Mouse (Mus musculus) kidney, embryonic 15.5 days (tissue): Measurements from ENCODE around the gene Rhof. TPM values are rescaled to one million over a fixed set of nuclear protein-coding genes. Genes with fewer than 3 reads are reported as not detected.

Experiments used
- ATAC-seq: fragments of 200-750 bp; cut with Nextera tagmentation; replicated peaks from 2 replicates; pipeline ENCODE4 v1.8.0; 2017; ENCODE audit warnings: moderate TSS enrichment; ENCODE audit not compliant: low FRiP score
- H3K27ac ChIP-seq: fragments of 300-500 bp; sonication (generic); 2 replicates; pipeline ENCODE4 v1.5.1; 2015; ENCODE audit warnings: mild to moderate bottlenecking, inconsistent platforms
- H3K27me3 ChIP-seq: fragments of 300-500 bp; sonication (generic); 2 replicates; pipeline ENCODE4 v1.6.1; 2015; ENCODE audit warnings: inconsistent platforms
- H3K36me3 ChIP-seq: fragments of 300-500 bp; sonication (generic); 2 replicates; pipeline ENCODE4 v1.6.1; 2015; ENCODE audit warnings: inconsistent platforms
- H3K4me1 ChIP-seq: fragments of 300-500 bp; sonication (generic); 2 replicates; pipeline ENCODE4 v1.6.1; 2015; ENCODE audit warnings: inconsistent platforms
- H3K4me2 ChIP-seq: fragments of 300-500 bp; sonication (generic); 2 replicates; pipeline ENCODE4 v1.6.1; 2015; ENCODE audit warnings: moderate library complexity, mild to moderate bottlenecking, inconsistent platforms
- H3K4me3 ChIP-seq: fragments of 300-500 bp; sonication (generic); replicated peaks from 2 replicates; pipeline ENCODE4 v1.5.1; 2015; ENCODE audit warnings: mild to moderate bottlenecking, inconsistent platforms
- H3K9ac ChIP-seq: fragments of 300-500 bp; sonication (generic); 2 replicates; pipeline ENCODE4 v1.6.1; 2015; ENCODE audit warnings: mild to moderate bottlenecking, inconsistent platforms
- H3K9me3 ChIP-seq: fragments of 300-500 bp; sonication (generic); replicated peaks from 2 replicates; pipeline ENCODE4 v1.6.1; 2016; ENCODE audit warnings: inconsistent platforms
- WGBS: fragments of 180-500 bp; shearing (Covaris S2); methylation state at CpG from one replicate; pipeline ENCODE4 v1.1.7; 2015; ENCODE audit warnings: mixed read lengths; 5-methylcytosine and 5-hydroxymethylcytosine counted together
- polyA plus RNA-seq: library from polyadenylated mRNA; unstranded; fragments of >200 nt; fragmentation: Nextera tagmentation; extraction: Ambion mirVana; gene quantifications from 2 replicates; pipeline ENCODE4 v1.2.1, GENCODE M21; 2015

The Rhof gene
- polyA plus RNA-seq, 1 experiment from 2014 or later = 3.6 TPM

- no peak for ATAC-seq
Measured at GRCm38 (mm10) chr5:123090560-123091306, 41.8 kb downstream of the Rhof start.

GRCm38 (mm10) chr5:123088784-123089183, 43.7 kb downstream of the Rhof start:
- no peak overlapping the region for H3K4me3 ChIP-seq
- no peak overlapping the region for H3K4me2 ChIP-seq
- H3K27ac ChIP-seq = no peak overlapping the region
- H3K27me3 ChIP-seq = no peaks in the 10 kb centered on the region
- H3K36me3 ChIP-seq = no peaks in the 10 kb centered on the region
- no peak for ATAC-seq
- WGBS = 93% methylated on average over 4 of the region's 4 CpGs
- H3K4me1 ChIP-seq = 0 out of 2 replicates have a peak, but pooled peaks cover 4% of the 10 kb centered on the region
- no peaks in the 10 kb centered on the region for H3K9me3 ChIP-seq
- H3K9ac ChIP-seq = no peak overlapping the region

More at GRCm38 (mm10) chr5:123090560-123091306, 41.8 kb downstream of the Rhof start:
- Histone ChIP-seq H3K27ac (no peak overlapping the region), H3K4me1 (peaks cover 16% of the 10 kb centered on the region), H3K9ac (no peak overlapping the region), H3K36me3 (no peaks in the 10 kb centered on the region), H3K4me3 (no peak overlapping the region), H3K4me2 (no peak overlapping the region), H3K9me3 (no peaks in the 10 kb centered on the region), H3K27me3 (no peaks in the 10 kb centered on the region)
- 90% methylated on average over 10 of the region's 10 CpGs for WGBS

GRCm38 (mm10) chr5:123086501-123086900, 46.0 kb downstream of the Rhof start:
- H3K4me2 ChIP-seq = no peak overlapping the region
- H3K36me3 ChIP-seq = no peaks in the 10 kb centered on the region
- H3K4me1 ChIP-seq = peaks cover 12% of the 10 kb centered on the region
- H3K27ac ChIP-seq = no peak overlapping the region
- H3K9me3 ChIP-seq = no peaks in the 10 kb centered on the region
- WGBS = 81% methylated on average over 2 of the region's 2 CpGs
- H3K9ac ChIP-seq = no peak overlapping the region
- H3K4me3 ChIP-seq = no peak overlapping the region
- no peaks in the 10 kb centered on the region for H3K27me3 ChIP-seq
- ATAC-seq = no peak

- no peak overlapping the region for H3K4me2 ChIP-seq
- H3K9me3 ChIP-seq = no peaks in the 10 kb centered on the region
- no peak overlapping the region for H3K4me3 ChIP-seq
- WGBS = 44% methylated on average over 13 of the region's 13 CpGs
- H3K9ac ChIP-seq = no peak overlapping the region
- no peak overlapping the region for H3K27ac ChIP-seq
- ATAC-seq = no peak
- H3K27me3 ChIP-seq = no peaks in the 10 kb centered on the region
- H3K4me1 ChIP-seq = peaks cover 24% of the 10 kb centered on the region
- H3K36me3 ChIP-seq = no peaks in the 10 kb centered on the region
Measured at GRCm38 (mm10) chr5:123083340-123084050, 49.0 kb downstream of the Rhof start.

- 85% methylated on average over 13 of the region's 13 CpGs for WGBS
- Histone ChIP-seq H3K9ac (no peak overlapping the region), H3K27ac (peak overlapping the region; percentile 85), H3K4me2 (no peak overlapping the region), H3K27me3 (no peaks in the 10 kb centered on the region), H3K9me3 (no peaks in the 10 kb centered on the region), H3K36me3 (no peaks in the 10 kb centered on the region), H3K4me1 (peaks cover 46% of the 10 kb centered on the region), H3K4me3 (no peak overlapping the region)
- no peak for ATAC-seq
Measured at GRCm38 (mm10) chr5:123080510-123080909, 52.0 kb downstream of the Rhof start.

- Histone ChIP-seq H3K4me2 (peak overlapping the region; percentile 26; the same call in 1 of the 2 replicates), H3K4me3 (no peak overlapping the region), H3K27ac (peak overlapping the region; percentile 85), H3K9me3 (no peaks in the 10 kb centered on the region), H3K4me1 (peaks cover 48% of the 10 kb centered on the region), H3K36me3 (no peaks in the 10 kb centered on the region), H3K9ac (no peak overlapping the region), H3K27me3 (no peaks in the 10 kb centered on the region)
- ATAC-seq = no peak
- 12% methylated on average over 8 of the region's 8 CpGs for WGBS
Measured at GRCm38 (mm10) chr5:123080041-123080440, 52.5 kb downstream of the Rhof start.

GRCm38 (mm10) chr5:123079568-123079967, 52.9 kb downstream of the Rhof start:
- Histone ChIP-seq H3K27ac (peak overlapping the region; percentile 85), H3K4me3 (no peak overlapping the region), H3K27me3 (no peaks in the 10 kb centered on the region), H3K4me1 (peaks cover 46% of the 10 kb centered on the region), H3K9ac (no peak overlapping the region), H3K36me3 (no peaks in the 10 kb centered on the region), H3K9me3 (no peaks in the 10 kb centered on the region), H3K4me2 (peak overlapping the region; percentile 26; the same call in 1 of the 2 replicates)
- 38% methylated on average over 1 of the region's 1 CpGs for WGBS
- ATAC-seq = no peak

GRCm38 (mm10) chr5:123076419-123077281, 55.8 kb downstream of the Rhof start:
- WGBS = 2% methylated on average over 35 of the region's 35 CpGs

GRCm38 (mm10) chr5:123075576-123076418, 56.7 kb downstream of the Rhof start:
- Histone ChIP-seq H3K9ac (peak overlapping the region; percentile 63), H3K27me3 (no peaks in the 10 kb centered on the region), H3K36me3 (no peaks in the 10 kb centered on the region), H3K9me3 (no peaks in the 10 kb centered on the region), H3K4me2 (peak overlapping the region; percentile 92), H3K4me3 (peak overlapping the region; percentile 73), H3K4me1 (peaks cover 37% of the 10 kb centered on the region), H3K27ac (peak overlapping the region; percentile 82)
- 6% methylated on average over 45 of the region's 45 CpGs for WGBS
- ATAC-seq = peak; percentile 92

More at GRCm38 (mm10) chr5:123076419-123077281, 55.8 kb downstream of the Rhof start:
- Histone ChIP-seq H3K36me3 (no peaks in the 10 kb centered on the region), H3K9me3 (no peaks in the 10 kb centered on the region), H3K4me2 (peak overlapping the region; percentile 92), H3K27ac (peak overlapping the region; percentile 82), H3K4me1 (peaks cover 37% of the 10 kb centered on the region), H3K9ac (peak overlapping the region; percentile 63), H3K27me3 (no peaks in the 10 kb centered on the region), H3K4me3 (peak overlapping the region; percentile 73)
- ATAC-seq = peak; percentile 86

- ATAC-seq = no peak
- Histone ChIP-seq H3K27ac (no peak overlapping the region), H3K36me3 (no peaks in the 10 kb centered on the region), H3K27me3 (no peaks in the 10 kb centered on the region), H3K4me1 (peaks cover 6% of the 10 kb centered on the region; the same call in 1 of the 2 replicates), H3K9ac (no peak overlapping the region), H3K4me3 (no peak overlapping the region), H3K9me3 (no peaks in the 10 kb centered on the region), H3K4me2 (no peak overlapping the region)
- 95% methylated on average over 2 of the region's 2 CpGs for WGBS
Measured at GRCm38 (mm10) chr5:123068714-123069113, 63.8 kb downstream of the Rhof start.

GRCm38 (mm10) chr5:123068115-123068514, 64.4 kb downstream of the Rhof start, which contains the start of gene Tmem120b:
TSS of gene Tmem120b (plus strand) at chr5:123068415.
- Histone ChIP-seq H3K4me1 (peaks cover 6% of the 10 kb centered on the region; the same call in 1 of the 2 replicates), H3K36me3 (no peaks in the 10 kb centered on the region), H3K27ac (no peak within 1 kb of the TSS), H3K9ac (no peak within 1 kb of the TSS), H3K4me2 (0 out of 2 replicates have a peak within 1 kb of the TSS, but pooled peaks have one; percentile 29), H3K9me3 (no peaks in the 10 kb centered on the region), H3K27me3 (no peaks in the 10 kb centered on the region), H3K4me3 (no peak within 1 kb of the TSS)
- no peak for ATAC-seq
- WGBS = 87% methylated on average over 12 of the region's 12 CpGs
